Mouse (Mus musculus) forebrain, embryonic 16.5 days (tissue): ENCODE data around the gene Slc22a28. TPM values are rescaled to one million over a fixed set of nuclear protein-coding genes. Genes with fewer than 3 reads are reported as not detected.
"Not testable (repeated sequence)": the region's sequence is repeated elsewhere in the genome, so short reads cannot be mapped to it uniquely, and the experiment has no call there.

Source experiments
- ATAC-seq: fragments of 200-750 bp; cut with Nextera tagmentation; 2 replicates; pipeline ENCODE4 v1.8.0; 2017; ENCODE audit warnings: mild to moderate bottlenecking, moderate library complexity
- H3K27ac ChIP-seq: fragments of 300-500 bp; sonication (generic); 2 replicates; pipeline ENCODE4 v1.5.1; 2014; ENCODE audit warnings: low read length, control low read depth
- H3K27me3 ChIP-seq: fragments of 300-500 bp; sonication (generic); replicated peaks from 2 replicates; pipeline ENCODE4 v1.6.1; 2014; ENCODE audit warnings: low read length; ENCODE audit not compliant: control insufficient read depth, insufficient read depth
- H3K36me3 ChIP-seq: fragments of 300-500 bp; sonication (generic); 2 replicates; pipeline ENCODE4 v1.6.1; 2014; ENCODE audit not compliant: control insufficient read depth, insufficient read depth
- H3K4me1 ChIP-seq: fragments of 300-500 bp; sonication (generic); replicated peaks from 2 replicates; pipeline ENCODE4 v1.6.1; 2014; ENCODE audit warnings: low read length; ENCODE audit not compliant: control insufficient read depth, insufficient read depth
- H3K4me2 ChIP-seq: fragments of 300-500 bp; sonication (generic); 2 replicates; pipeline ENCODE4 v1.6.1; 2014; ENCODE audit warnings: mild to moderate bottlenecking, low read length, control low read depth
- H3K4me3 ChIP-seq: fragments of 300-500 bp; sonication (generic); replicated peaks from 2 replicates; pipeline ENCODE4 v1.5.1; 2014; ENCODE audit warnings: mild to moderate bottlenecking, low read length, control low read depth
- H3K9ac ChIP-seq: fragments of 300-500 bp; sonication (generic); replicated peaks from 2 replicates; pipeline ENCODE4 v1.6.1; 2014; ENCODE audit warnings: low read depth, low read length, control low read depth
- H3K9me3 ChIP-seq: fragments of 300-500 bp; sonication (generic); 2 replicates; pipeline ENCODE4 v1.6.1; 2016; ENCODE audit warnings: low read length; ENCODE audit not compliant: control insufficient read depth
- WGBS: fragments of 180-500 bp; shearing (Covaris S2); extraction: QIAGEN DNeasy Blood & Tissue Kit; methylation state at CpG from one replicate; pipeline ENCODE4 v1.1.7; 2014; 5-methylcytosine and 5-hydroxymethylcytosine counted together
- polyA plus RNA-seq: library from polyadenylated mRNA; unstranded; fragments of >200 nt; fragmentation: Nextera tagmentation; extraction: Ambion mirVana; gene quantifications from 2 replicates; pipeline ENCODE4 v1.2.1, GENCODE M21; 2015

The Slc22a28 gene
- not detected in 2 replicates for polyA plus RNA-seq

DNA sequence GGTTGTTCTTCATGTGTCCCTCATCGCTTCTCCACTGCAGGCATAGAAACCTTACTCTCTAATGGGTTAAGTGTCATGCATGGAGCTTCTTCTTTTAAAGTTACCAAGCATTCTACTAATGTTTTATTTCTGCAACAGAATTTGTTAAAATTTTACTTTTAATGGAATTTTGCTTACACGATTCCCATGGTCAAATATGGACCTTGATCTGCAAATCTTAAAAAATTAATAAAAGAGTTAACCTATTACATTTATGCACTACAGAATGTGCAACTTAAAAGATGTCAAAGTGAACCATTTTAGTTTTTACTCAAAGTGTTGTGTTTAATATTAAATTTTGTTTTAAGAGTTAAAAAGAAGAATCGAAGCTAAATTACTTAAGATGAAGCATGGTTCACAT lies at the start of gene Slc22a28:
Gene Slc22a28, minus strand, starts transcription at position 102 of the 400 bp plus-strand sequence.
- H3K27ac ChIP-seq = not testable (repeated sequence)
- 96% methylated on average over 2 of the region's 3 CpGs for WGBS

DNA sequence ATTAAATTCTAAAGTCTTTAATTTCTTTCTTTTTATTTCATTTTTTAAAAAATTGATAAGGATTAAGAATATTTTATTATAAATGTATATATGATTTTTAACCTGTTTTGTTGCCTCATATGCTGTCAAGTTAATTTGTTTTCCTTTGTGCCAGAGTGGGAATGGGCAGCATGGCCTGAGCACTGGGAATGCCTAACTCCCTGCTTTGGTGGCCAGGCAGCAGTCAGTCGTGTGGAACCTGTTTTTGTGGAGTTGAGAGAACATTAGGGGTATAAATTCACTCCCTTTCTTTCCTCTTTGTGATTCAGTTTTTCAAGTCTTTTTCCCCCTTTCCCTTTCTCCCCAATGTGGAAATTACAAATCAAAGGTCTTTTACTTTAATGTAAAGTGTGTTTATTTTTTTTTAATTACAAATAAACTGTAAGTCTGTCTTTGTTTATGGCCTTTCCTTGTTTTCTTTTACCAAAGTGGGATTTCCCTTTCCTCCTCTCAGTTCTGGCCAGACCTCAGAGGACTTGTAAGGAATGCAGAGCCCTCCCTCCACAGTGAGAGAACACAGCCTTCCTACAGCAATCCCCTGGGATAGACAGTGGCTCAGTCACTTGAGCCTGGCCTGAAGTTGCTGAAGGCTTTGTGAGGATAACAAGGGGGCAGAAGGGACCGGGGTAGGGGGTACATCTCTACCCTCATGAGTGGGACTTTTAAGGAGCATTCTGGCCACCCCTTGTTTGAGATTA lies 17.2 kb upstream of the Slc22a28 start:
- Histone ChIP-seq H3K4me2 (no peak overlapping the region), H3K9ac (no peak overlapping the region), H3K27me3 (no peaks in the 10 kb centered on the region), H3K4me1 (no peaks in the 10 kb centered on the region), H3K9me3 (no peaks in the 10 kb centered on the region; the same call in 1 of the 2 replicates), H3K36me3 (no peaks in the 10 kb centered on the region), H3K27ac (no peak overlapping the region), H3K4me3 (no peak overlapping the region)
- no peak for ATAC-seq
- 58% methylated on average over 2 of the region's 2 CpGs for WGBS

More for the DNA sequence above, at the start of gene Slc22a28:
- H3K4me3 ChIP-seq, H3K4me1 ChIP-seq, H3K36me3 ChIP-seq, H3K9me3 ChIP-seq, ATAC-seq, H3K9ac ChIP-seq, H3K27me3 ChIP-seq, H3K4me2 ChIP-seq: not testable (repeated sequence)

DNA sequence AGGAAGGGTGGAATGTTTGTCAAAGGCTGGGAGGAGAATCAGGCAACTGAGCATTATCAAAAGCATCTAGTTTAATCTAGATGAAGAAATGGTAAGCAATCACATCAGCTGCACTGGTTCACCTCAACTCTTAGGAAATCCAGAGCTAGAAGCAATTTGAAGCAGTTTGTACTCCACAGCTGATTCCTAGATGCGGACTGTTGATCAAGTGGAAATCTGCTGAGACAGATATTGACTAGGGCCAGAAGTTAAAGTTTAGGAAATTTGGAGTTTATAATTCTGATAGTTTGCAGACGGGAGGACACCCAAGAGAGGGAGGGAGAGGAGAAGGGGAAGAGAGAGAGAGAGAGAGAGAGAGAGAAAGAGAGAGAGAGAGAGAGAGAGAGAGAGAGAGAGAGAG lies 10.9 kb upstream of the Slc22a28 start:
- not testable (repeated sequence) for ATAC-seq, H3K9me3 ChIP-seq, H3K4me3 ChIP-seq, H3K27ac ChIP-seq, H3K27me3 ChIP-seq, H3K9ac ChIP-seq, H3K4me1 ChIP-seq, H3K36me3 ChIP-seq, H3K4me2 ChIP-seq
- 77% methylated on average over 2 of the region's 2 CpGs for WGBS

GRCm38 (mm10) chr19:8134127-8134841 lies 2.5 kb upstream of the Slc22a28 start:
- not testable (repeated sequence) for ATAC-seq, H3K9me3 ChIP-seq, H3K4me2 ChIP-seq, H3K27me3 ChIP-seq, H3K4me3 ChIP-seq, H3K4me1 ChIP-seq, H3K36me3 ChIP-seq, H3K27ac ChIP-seq, H3K9ac ChIP-seq
- 80% methylated on average over 14 of the region's 14 CpGs for WGBS

DNA sequence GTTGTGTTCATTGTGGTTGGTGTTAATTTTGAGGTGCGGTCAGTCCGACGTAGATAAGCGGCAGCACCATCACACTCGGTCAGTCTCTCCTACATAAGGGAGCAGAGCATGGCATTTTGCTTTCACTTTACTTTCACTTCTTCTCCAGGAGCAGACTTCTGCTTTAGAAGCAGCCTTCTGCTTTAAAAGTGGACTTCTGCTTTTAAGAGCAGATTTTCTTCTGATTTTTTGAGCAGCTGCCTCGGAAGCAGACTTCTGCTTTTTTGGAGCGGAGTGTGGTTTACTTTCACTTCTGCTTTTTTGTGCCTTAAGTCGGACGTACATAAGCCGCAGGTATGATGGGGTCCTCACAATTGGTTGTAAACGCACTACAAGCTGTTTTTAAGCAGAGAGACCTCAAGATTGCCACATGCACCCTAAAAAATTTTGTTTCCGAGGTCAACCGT lies 111.9 kb downstream of the Slc22a28 start:
- H3K4me2 ChIP-seq = no peak overlapping the region
- peaks cover 4% of the 10 kb centered on the region; the same call in 1 of the 2 replicates for H3K9me3 ChIP-seq
- H3K4me3 ChIP-seq = no peak overlapping the region
- H3K9ac ChIP-seq = no peak overlapping the region
- H3K27ac ChIP-seq = no peak overlapping the region
- H3K4me1 ChIP-seq = no peaks in the 10 kb centered on the region
- no peak for ATAC-seq
- no peaks in the 10 kb centered on the region for H3K36me3 ChIP-seq
- no peaks in the 10 kb centered on the region for H3K27me3 ChIP-seq
- WGBS = 91% methylated on average over 13 of the region's 13 CpGs

GRCm38 (mm10) chr19:8019329-8019851 lies 112.4 kb downstream of the Slc22a28 start:
- H3K9me3 ChIP-seq, H3K9ac ChIP-seq, ATAC-seq, H3K27ac ChIP-seq, H3K4me3 ChIP-seq, H3K4me1 ChIP-seq, H3K4me2 ChIP-seq, H3K27me3 ChIP-seq, H3K36me3 ChIP-seq: not testable (repeated sequence)
- WGBS = 95% methylated on average over 17 of the region's 17 CpGs

GRCm38 (mm10) chr19:8018535-8018934 lies 113.2 kb downstream of the Slc22a28 start:
- H3K4me1 ChIP-seq, H3K9ac ChIP-seq, ATAC-seq, H3K9me3 ChIP-seq, H3K36me3 ChIP-seq, H3K4me3 ChIP-seq, H3K4me2 ChIP-seq, H3K27ac ChIP-seq, H3K27me3 ChIP-seq: not testable (repeated sequence)
- WGBS = 96% methylated on average over 9 of the region's 9 CpGs

Other genes with a start within 250 kb of the Slc22a28 start
- not detected in 2 replicates for gene Slc22a27, start 166.0 kb downstream of the Slc22a28 start, polyA plus RNA-seq
- gene Slc22a29, start 86.9 kb upstream of the Slc22a28 start, polyA plus RNA-seq = 0.25 and 0.34 TPM in 2 replicates